Mouse (Mus musculus) forebrain, embryonic 14.5 days (tissue): Measurements from ENCODE around the gene Lhfp. TPM values are rescaled to one million over a fixed set of nuclear protein-coding genes. Genes with fewer than 3 reads are reported as not detected.

Experiments used
- ATAC-seq: fragments of 200-750 bp; cut with Nextera tagmentation; 2 replicates; pipeline ENCODE4 v1.8.0; 2017; ENCODE audit warnings: mild to moderate bottlenecking, moderate library complexity
- DNase-seq: peaks from one replicate; pipeline ENCODE4 v3.0.0-alpha.2; 2015; ENCODE audit warnings: low spot score
- H3K27ac ChIP-seq: fragments of 300-500 bp; sonication (generic); 2 replicates; pipeline ENCODE4 v1.5.1; 2014; ENCODE audit warnings: low read depth, mild to moderate bottlenecking, control low read depth, low read length, moderate library complexity
- H3K27me3 ChIP-seq: fragments of 300-500 bp; sonication (generic); replicated peaks from 2 replicates; pipeline ENCODE4 v1.6.1; 2014; ENCODE audit warnings: low read length, control low read depth, mixed read lengths; ENCODE audit not compliant: control insufficient read depth, insufficient read depth
- H3K36me3 ChIP-seq: fragments of 300-500 bp; sonication (generic); 2 replicates; pipeline ENCODE4 v1.6.1; 2014; ENCODE audit warnings: low read length, control low read depth; ENCODE audit not compliant: control insufficient read depth, insufficient read depth
- H3K4me1 ChIP-seq: fragments of 300-500 bp; sonication (generic); 2 replicates; pipeline ENCODE4 v1.6.1; 2014; ENCODE audit warnings: antibody characterized with exemption, low read length, control low read depth; ENCODE audit not compliant: control insufficient read depth, insufficient read depth
- H3K4me2 ChIP-seq: fragments of 300-500 bp; sonication (generic); 2 replicates; pipeline ENCODE4 v1.6.1; 2014; ENCODE audit warnings: mild to moderate bottlenecking, control low read depth, low read length
- H3K4me3 ChIP-seq: fragments of 300-500 bp; sonication (generic); 2 replicates; pipeline ENCODE4 v1.5.1; 2014; ENCODE audit warnings: low read depth, low read length, control low read depth
- H3K9ac ChIP-seq: fragments of 300-500 bp; sonication (generic); 2 replicates; pipeline ENCODE4 v1.6.1; 2014; ENCODE audit warnings: mild to moderate bottlenecking, low read length, control low read depth, moderate library complexity
- H3K9me3 ChIP-seq: fragments of 300-500 bp; sonication (generic); replicated peaks from 2 replicates; pipeline ENCODE4 v1.6.1; 2016; ENCODE audit warnings: low read length, control low read depth, mixed read lengths; ENCODE audit not compliant: control insufficient read depth
- WGBS: fragments of 180-500 bp; shearing (Covaris S2); extraction: QIAGEN DNeasy Blood & Tissue Kit; methylation state at CpG from one replicate; pipeline ENCODE4 v1.1.7; 2014; 5-methylcytosine and 5-hydroxymethylcytosine counted together
- polyA plus RNA-seq: library from polyadenylated mRNA; unstranded; fragments of >200 nt; fragmentation: Nextera tagmentation; extraction: Ambion mirVana; gene quantifications from 2 replicates; pipeline ENCODE4 v1.2.1, GENCODE M21; 2014

Gene Lhfp
- polyA plus RNA-seq, 1 experiment from 2014 or later: 37.4 TPM

DNA sequence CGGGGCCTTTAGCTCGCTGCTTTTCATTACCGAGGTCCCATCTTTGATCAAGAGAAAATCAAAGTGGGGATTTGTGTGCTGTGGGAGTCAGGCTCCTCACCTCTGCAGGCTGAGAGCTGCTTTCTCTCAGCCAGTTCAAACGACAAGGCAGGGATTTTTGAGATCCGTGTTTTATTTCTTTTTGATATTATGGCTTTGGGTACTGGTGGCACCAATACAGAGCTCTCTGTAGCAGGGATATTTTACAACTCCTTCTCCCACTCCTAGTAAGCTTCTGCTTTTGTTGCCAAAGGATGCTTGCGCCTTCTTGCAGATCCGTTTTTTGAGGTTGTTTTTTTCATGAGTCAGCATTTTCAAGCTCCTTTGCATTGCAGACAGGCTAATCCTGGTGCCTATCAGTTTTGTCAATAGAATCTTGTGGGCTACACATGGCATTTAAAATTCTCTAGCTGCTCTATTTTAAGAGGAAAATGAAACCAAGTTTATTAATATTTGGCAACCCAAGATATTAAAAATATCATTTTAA, 172.5 kb downstream of the Lhfp start:
- no peak overlapping the region for H3K4me2 ChIP-seq
- no peaks in the 10 kb centered on the region for H3K9me3 ChIP-seq
- H3K9ac ChIP-seq: no peak overlapping the region
- no peak for ATAC-seq
- H3K27ac ChIP-seq: no peak overlapping the region
- DNase-seq: peak; percentile 51
- H3K4me3 ChIP-seq: no peak overlapping the region
- no peaks in the 10 kb centered on the region for H3K36me3 ChIP-seq
- H3K27me3 ChIP-seq: no peaks in the 10 kb centered on the region
- peaks cover 5% of the 10 kb centered on the region for H3K4me1 ChIP-seq
- WGBS: 38% methylated on average over 7 of the region's 7 CpGs

GRCm38 (mm10) chr3:53214386-53214785, 173.1 kb downstream of the Lhfp start:
- ATAC-seq: no peak
- Histone ChIP-seq H3K27me3 (no peaks in the 10 kb centered on the region), H3K9me3 (no peaks in the 10 kb centered on the region), H3K4me3 (no peak overlapping the region), H3K9ac (no peak overlapping the region), H3K4me2 (no peak overlapping the region), H3K27ac (no peak overlapping the region), H3K4me1 (peaks cover 5% of the 10 kb centered on the region), H3K36me3 (no peaks in the 10 kb centered on the region)
- 34% methylated on average over 4 of the region's 4 CpGs for WGBS
- no peak for DNase-seq

GRCm38 (mm10) chr3:53217697-53218096, 176.4 kb downstream of the Lhfp start:
- Histone ChIP-seq H3K27ac (no peak overlapping the region), H3K4me3 (no peak overlapping the region), H3K4me1 (peaks cover 5% of the 10 kb centered on the region), H3K27me3 (no peaks in the 10 kb centered on the region), H3K36me3 (no peaks in the 10 kb centered on the region), H3K9ac (no peak overlapping the region), H3K4me2 (no peak overlapping the region), H3K9me3 (no peaks in the 10 kb centered on the region)
- no peak for ATAC-seq
- 67% methylated on average over 5 of the region's 5 CpGs for WGBS
- peak; percentile 36 for DNase-seq

DNA sequence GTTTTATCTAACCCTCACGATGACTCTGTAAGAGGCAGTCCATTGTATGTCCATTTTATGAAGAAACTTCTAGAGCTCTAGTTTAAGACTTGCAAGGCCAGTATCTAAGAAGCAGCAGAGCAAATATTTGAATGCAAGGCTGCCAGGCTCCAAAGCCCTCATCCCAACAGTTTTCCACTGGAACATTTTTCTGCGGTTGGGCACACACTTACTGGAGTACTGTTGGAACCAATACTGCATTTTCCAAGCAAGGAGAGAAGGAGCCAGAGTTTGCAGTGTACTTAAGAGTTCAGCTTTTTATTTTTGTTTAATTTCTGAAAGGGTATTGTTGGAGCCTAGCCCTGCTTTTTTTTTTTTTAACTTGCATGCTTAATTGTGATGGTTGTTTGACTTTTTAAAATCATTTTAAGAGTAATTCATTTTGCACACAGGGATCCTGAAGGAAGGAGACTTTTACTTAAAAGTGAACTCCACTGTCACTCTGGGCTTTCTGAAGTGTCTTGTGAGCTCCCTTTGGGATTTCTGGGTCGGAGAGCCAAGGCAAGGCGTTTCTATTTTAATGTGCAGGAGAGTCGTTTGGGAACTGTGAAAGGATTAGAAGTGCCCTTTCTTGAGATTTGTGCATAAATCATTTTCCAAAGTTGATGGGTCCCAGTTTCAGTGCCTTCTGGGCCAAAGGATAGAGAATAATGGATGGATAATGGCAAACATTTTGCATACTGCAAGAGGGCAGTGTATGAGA, 180.4 kb downstream of the Lhfp start:
- Histone ChIP-seq H3K4me1 (no peaks in the 10 kb centered on the region), H3K27me3 (no peaks in the 10 kb centered on the region), H3K36me3 (no peaks in the 10 kb centered on the region), H3K9ac (no peak overlapping the region), H3K4me2 (no peak overlapping the region), H3K9me3 (no peaks in the 10 kb centered on the region), H3K4me3 (no peak overlapping the region), H3K27ac (no peak overlapping the region)
- WGBS: 73% methylated on average over 5 of the region's 5 CpGs
- DNase-seq (no peak), ATAC-seq (no peak)

DNA sequence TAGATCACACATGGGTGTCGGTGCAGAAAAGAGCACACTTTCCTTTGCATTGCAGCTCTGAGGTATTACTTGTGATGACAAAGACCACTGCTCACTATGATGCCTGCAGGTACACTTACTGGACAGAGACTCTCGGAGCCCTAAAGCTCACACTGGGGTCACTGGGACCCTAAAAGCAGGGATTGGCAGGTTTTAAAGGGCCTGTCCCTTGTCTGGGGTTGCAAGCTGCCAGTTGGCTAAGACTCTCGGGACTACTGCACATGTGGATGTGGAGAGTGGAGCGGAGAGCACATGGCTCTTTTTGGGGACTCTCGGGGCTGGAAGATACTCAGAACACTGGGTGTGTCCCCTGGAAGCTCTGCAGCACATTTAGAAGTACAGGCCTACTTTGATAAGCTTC, 182.8 kb downstream of the Lhfp start:
- WGBS: 90% methylated on average over 5 of the region's 5 CpGs

DNA sequence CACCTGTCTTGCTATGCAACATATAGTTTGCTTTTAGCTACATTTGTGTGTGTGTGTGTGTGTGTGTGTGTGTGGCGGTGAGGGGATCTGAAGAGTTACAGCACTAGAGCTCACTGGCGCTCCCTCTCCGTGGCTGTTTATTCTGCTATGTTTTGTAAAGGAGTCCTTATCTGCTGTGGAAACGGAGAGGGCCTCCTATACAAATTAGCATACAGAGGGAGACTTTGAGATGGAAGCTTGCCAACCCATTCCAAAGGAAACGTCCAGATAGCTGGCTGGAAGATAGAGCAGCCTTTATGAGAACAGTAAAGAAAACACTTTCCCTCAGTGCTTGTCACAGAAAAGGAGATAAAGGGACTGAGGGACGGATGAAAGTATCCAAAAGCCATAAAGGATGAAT, 184.4 kb downstream of the Lhfp start:
- Histone ChIP-seq H3K36me3 (no peaks in the 10 kb centered on the region), H3K4me2 (no peak overlapping the region), H3K4me3 (no peak overlapping the region), H3K27me3 (no peaks in the 10 kb centered on the region), H3K27ac (no peak overlapping the region), H3K9me3 (no peaks in the 10 kb centered on the region), H3K9ac (no peak overlapping the region), H3K4me1 (no peaks in the 10 kb centered on the region)
- DNase-seq (peak; percentile 69), ATAC-seq (0 out of 2 replicates have a peak, but pooled peaks have one; percentile 34)
- 29% methylated on average over 6 of the region's 6 CpGs for WGBS

More for the DNA sequence above, 182.8 kb downstream of the Lhfp start:
- no peaks in the 10 kb centered on the region for H3K36me3 ChIP-seq
- no peak for DNase-seq
- no peaks in the 10 kb centered on the region for H3K9me3 ChIP-seq
- H3K4me3 ChIP-seq: no peak overlapping the region
- no peak overlapping the region for H3K27ac ChIP-seq
- no peak overlapping the region for H3K4me2 ChIP-seq
- no peaks in the 10 kb centered on the region for H3K27me3 ChIP-seq
- H3K9ac ChIP-seq: no peak overlapping the region
- H3K4me1 ChIP-seq: no peaks in the 10 kb centered on the region
- no peak for ATAC-seq

GRCm38 (mm10) chr3:53226223-53226622, 184.9 kb downstream of the Lhfp start:
- no peaks in the 10 kb centered on the region for H3K9me3 ChIP-seq
- WGBS: 63% methylated on average over 6 of the region's 6 CpGs
- H3K4me3 ChIP-seq: no peak overlapping the region
- H3K4me1 ChIP-seq: no peaks in the 10 kb centered on the region
- no peak overlapping the region for H3K9ac ChIP-seq
- ATAC-seq: 0 out of 2 replicates have a peak, but pooled peaks have one; percentile 37
- no peaks in the 10 kb centered on the region for H3K36me3 ChIP-seq
- no peak overlapping the region for H3K4me2 ChIP-seq
- no peak for DNase-seq
- H3K27ac ChIP-seq: no peak overlapping the region
- H3K27me3 ChIP-seq: no peaks in the 10 kb centered on the region

DNA sequence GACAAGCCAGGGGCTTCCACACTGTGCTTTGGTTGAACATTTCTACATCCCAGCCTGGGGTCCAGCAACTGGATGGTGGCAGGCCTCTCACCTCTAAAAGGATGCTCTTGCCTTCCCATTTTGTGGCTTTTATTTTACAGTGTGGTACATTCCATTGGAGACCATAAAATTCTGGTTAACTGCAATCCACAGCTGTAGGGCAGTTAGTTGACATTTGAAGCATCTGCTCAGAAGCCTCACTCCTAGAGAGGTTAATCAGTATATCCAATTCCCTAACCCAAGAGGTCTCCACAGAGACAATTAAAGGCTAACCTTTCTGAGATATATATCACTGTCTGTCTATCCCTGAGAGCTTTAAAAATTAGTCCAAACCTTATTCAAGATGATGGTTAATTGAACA, 186.5 kb downstream of the Lhfp start:
- ATAC-seq: no peak

GRCm38 (mm10) chr3:53230562-53230961, 189.2 kb downstream of the Lhfp start:
- Histone ChIP-seq H3K27me3 (no peaks in the 10 kb centered on the region), H3K27ac (no peak overlapping the region), H3K4me2 (no peak overlapping the region), H3K4me3 (no peak overlapping the region), H3K4me1 (no peaks in the 10 kb centered on the region), H3K36me3 (no peaks in the 10 kb centered on the region), H3K9me3 (0 out of 2 replicates have a peak, but pooled peaks cover 3% of the 10 kb centered on the region), H3K9ac (no peak overlapping the region)
- ATAC-seq (0 out of 2 replicates have a peak, but pooled peaks have one; percentile 20), DNase-seq (no peak)
- 55% methylated on average over 3 of the region's 3 CpGs for whole genome bisulfite sequencing

More for the DNA sequence above, 186.5 kb downstream of the Lhfp start:
- Histone ChIP-seq H3K4me3 (no peak overlapping the region), H3K27ac (no peak overlapping the region), H3K4me2 (no peak overlapping the region), H3K9me3 (no peaks in the 10 kb centered on the region), H3K27me3 (no peaks in the 10 kb centered on the region), H3K9ac (no peak overlapping the region), H3K4me1 (no peaks in the 10 kb centered on the region), H3K36me3 (no peaks in the 10 kb centered on the region)
- DNase-seq: no peak
